Mouse (Mus musculus): ENCODE data around the gene Lemd1.

DNA sequence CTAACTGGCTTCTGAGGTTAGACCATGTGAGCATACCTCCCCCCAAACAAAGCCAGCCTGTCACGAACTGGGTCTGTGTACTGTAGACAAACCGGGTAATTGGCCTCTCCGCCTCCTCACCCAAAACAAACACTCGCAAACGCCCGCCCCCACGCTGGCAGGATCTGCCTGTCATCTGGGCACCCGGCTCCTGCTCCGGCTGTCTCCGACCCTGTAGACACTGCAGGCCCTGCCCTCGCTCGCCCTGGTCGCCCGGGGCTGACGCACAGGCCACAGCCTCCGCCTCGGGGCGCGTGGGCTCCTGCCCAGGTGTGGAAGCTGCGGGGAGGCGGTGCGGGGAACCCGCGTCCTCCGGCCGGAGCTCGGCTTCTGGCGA, 107.2 kb downstream of the Lemd1 start, which contains the start of gene Klhdc8a:
- TF ChIP-seq EP300 (IDR thresholded peaks at IDR 0.05; ENCODE audit: low read depth) = no peak
- TF ChIP-seq CTCF (IDR thresholded peaks at IDR 0.05; ENCODE audit: low read depth) = no peak

All from liver, embryonic 14.5 days (tissue).